ENCODE assay signal across 18 mouse cellular contexts in genomic region chr7:144862712-144863111, GRCm38 (mm10). TPM values are rescaled to one million over a fixed set of nuclear protein-coding genes. Genes with fewer than 3 reads are reported as not detected.
DNase-seq lines count a peak whose midpoint lies in the region; ATAC-seq and TF ChIP-seq lines count a peak whose summit lies in the region.
"Had no signal": no experiment of that assay in that cellular context is flagged by ENCODE, and none has a peak within 500 bp of the region (broad histone marks: within the 10 kb centered on the region; RNA-seq: fewer than 3 reads in every experiment).

No protein-coding gene starts in this region.

- no peak for TF ChIP-seq CTCF in gastrocnemius, adult 2 months (IDR thresholded peaks at IDR 0.05)
- no peak for TF ChIP-seq CTCF in E14TG2a.4 (conservative IDR thresholded peaks at IDR 0.05; ENCODE audit: low read length)

- peaks cover 57% of the 10 kb centered on the region for H3K36me3 ChIP-seq in E14TG2a.4 (ENCODE audit: insufficient read depth, low read length)
- H3K36me3 ChIP-seq: embryonic facial prominence, embryonic 10.5 days; forebrain, embryonic 15.5 days; G1E; heart, embryonic 12.5 days; hindbrain, embryonic 12.5 days had no signal

- H3K4me1 ChIP-seq in E14TG2a.4 (replicated peaks; ENCODE audit: low read depth, low read length) = peaks cover 74% of the 10 kb centered on the region

- peak overlapping the region; percentile 7; the same call in 1 of the 2 replicates for H3K4me3 ChIP-seq in gastrocnemius, adult 2 months
- peak overlapping the region; percentile 95 for H3K4me3 ChIP-seq in E14TG2a.4 (replicated peaks; ENCODE audit: low read length)
- H3K4me3 ChIP-seq: forebrain, embryonic 15.5 days had no signal

- ATAC-seq in common myeloid progenitor, adult 5-6 weeks (replicated peaks; ENCODE audit: low read depth, poor library complexity, severe bottlenecking) = peak; percentile 85
- peak; percentile 70 for ATAC-seq in megakaryocyte progenitor cell, adult 5-6 weeks (replicated peaks; ENCODE audit: poor library complexity)
- ATAC-seq: forebrain, embryonic 15.5 days; hindbrain, postnatal 0 days had no signal

- no peaks in the 10 kb centered on the region for H3K27me3 ChIP-seq in E14TG2a.4 (ENCODE audit: insufficient read depth, low read length)

- no peak for DNase-seq in gastrocnemius, adult 2 months
- no peak for DNase-seq in gastrocnemius, postnatal 10 days
- no peak for DNase-seq in left cerebral cortex, postnatal 10 days (ENCODE audit: extremely low spot score in 1 of 2, low spot score in 2 of 2)
- DNase-seq in layer of hippocampus, postnatal 14 days (ENCODE audit: low spot score in 2 of 2) = no peak
- DNase-seq: adrenal gland, postnatal 10 days; gastrocnemius, postnatal 14 days had no signal

- intact Hi-C loops in gastrocnemius, adult 2 months (cut with DNase I) = no loop called here
- intact Hi-C loops in left cerebral cortex, postnatal 10 days (cut with DNase I) = no loop called here

- no peaks in the 10 kb centered on the region for H3K9me3 ChIP-seq in E14TG2a.4 (ENCODE audit: low read length)
- H3K9me3 ChIP-seq: embryonic facial prominence, embryonic 10.5 days; forebrain, embryonic 15.5 days; heart, embryonic 12.5 days; hindbrain, embryonic 12.5 days had no signal

- no peak overlapping the region for H3K27ac ChIP-seq in gastrocnemius, adult 2 months
- H3K27ac ChIP-seq: embryonic facial prominence, embryonic 10.5 days; forebrain, embryonic 15.5 days; hindbrain, embryonic 12.5 days; hindbrain, postnatal 0 days had no signal

RNA-seq across cellular contexts. Expression of gene Fgf4, which starts 15.5 kb away (rescaled TPM):
- total RNA-seq in gastrocnemius, adult 2 months (2021) = not detected
- total RNA-seq in gastrocnemius, postnatal 10 days (2021) = under 1 TPM; 0.09 to 0.27 TPM
- not detected in 2 replicates for total RNA-seq in common myeloid progenitor, adult 5-6 weeks (2017)
- total RNA-seq in megakaryocyte progenitor cell, adult 5-6 weeks (2015) = not detected in 2 replicates
- not detected in 2 replicates for total RNA-seq in megakaryocyte progenitor cell, adult 5-6 weeks (2017)
- total RNA-seq in left cerebral cortex, postnatal 10 days (2021) = not detected
- not detected for total RNA-seq in layer of hippocampus, postnatal 14 days (2021)
- total RNA-seq: adrenal gland, postnatal 10 days; adrenal gland, postnatal 4 days; G1E; heart, adult 8-10 months; heart, postnatal 25 days; hindbrain, postnatal 0 days had no signal

RNA-seq across cellular contexts. Expression of gene Fgf3, which starts 24.8 kb away (rescaled TPM):
- not detected for total RNA-seq in gastrocnemius, adult 2 months (2021)
- total RNA-seq in gastrocnemius, postnatal 10 days (2021) = not detected
- 4.2 and 7.8 TPM in 2 replicates for total RNA-seq in common myeloid progenitor, adult 5-6 weeks (2017)
- total RNA-seq in megakaryocyte progenitor cell, adult 5-6 weeks (2015) = 1.0 and 2.1 TPM in 2 replicates
- total RNA-seq in megakaryocyte progenitor cell, adult 5-6 weeks (2017) = 0.37 and 1.4 TPM in 2 replicates
- total RNA-seq in left cerebral cortex, postnatal 10 days (2021) = under 1 TPM in 1 of 2 experiments, not detected in 1; 0.24 TPM
- under 1 TPM in 1 of 2 experiments, not detected in 1; 0.14 TPM for total RNA-seq in layer of hippocampus, postnatal 14 days (2021)
- total RNA-seq: gastrocnemius, postnatal 14 days; heart, adult 8-10 months; heart, postnatal 25 days had no signal

RNA-seq across cellular contexts. Expression of gene Fgf15, which starts 33.6 kb away (rescaled TPM):
- not detected for total RNA-seq in gastrocnemius, adult 2 months (2021)
- total RNA-seq in gastrocnemius, postnatal 10 days (2021) = not detected
- not detected in 2 replicates for total RNA-seq in common myeloid progenitor, adult 5-6 weeks (2017)
- total RNA-seq in megakaryocyte progenitor cell, adult 5-6 weeks (2015) = not detected in 2 replicates
- total RNA-seq in megakaryocyte progenitor cell, adult 5-6 weeks (2017) = not detected in 2 replicates
- total RNA-seq in left cerebral cortex, postnatal 10 days (2021) = not detected
- not detected for total RNA-seq in layer of hippocampus, postnatal 14 days (2021)
- total RNA-seq: adrenal gland, postnatal 10 days; gastrocnemius, postnatal 14 days; heart, adult 8-10 months; heart, postnatal 25 days had no signal

RNA-seq across cellular contexts. Expression of gene LTO1, which starts 52.2 kb away (rescaled TPM):
- 1 to 10 TPM; 8.1 to 9.9 TPM for total RNA-seq in gastrocnemius, adult 2 months (2021)
- total RNA-seq in gastrocnemius, postnatal 10 days (2021) = 10 to 100 TPM; 12.1 to 12.9 TPM
- 42.8 and 51.7 TPM in 2 replicates for total RNA-seq in common myeloid progenitor, adult 5-6 weeks (2017)
- total RNA-seq in megakaryocyte progenitor cell, adult 5-6 weeks (2015) = 10.2 and 10.3 TPM in 2 replicates
- total RNA-seq in megakaryocyte progenitor cell, adult 5-6 weeks (2017) = 27.4 and 42.9 TPM in 2 replicates
- 10 to 100 TPM; 25.0 to 28.4 TPM for total RNA-seq in left cerebral cortex, postnatal 10 days (2021)
- 10 to 100 TPM; 24.0 to 29.0 TPM for total RNA-seq in layer of hippocampus, postnatal 14 days (2021)
